Mouse (Mus musculus) testis, adult 2 months (tissue): ENCODE measurements around the gene Il2. TPM values are rescaled to one million over a fixed set of nuclear protein-coding genes. Genes with fewer than 3 reads are reported as not detected.

Source experiments
- H3K27ac ChIP-seq: fragments of 200-500 bp; 2 replicates; pipeline ENCODE4 v1.5.1; 2012; ENCODE audit warnings: low read depth, low read length; ENCODE audit not compliant: control insufficient read depth, insufficient read depth
- H3K27me3 ChIP-seq: fragments of 200-500 bp; 2 replicates; pipeline ENCODE4 v1.6.1; 2012; ENCODE audit warnings: mild to moderate bottlenecking, low read length, moderate library complexity; ENCODE audit not compliant: control insufficient read depth, insufficient read depth
- H3K36me3 ChIP-seq: fragments of 200-500 bp; 2 replicates; pipeline ENCODE4 v1.6.1; 2012; ENCODE audit warnings: mild to moderate bottlenecking, low read length; ENCODE audit not compliant: control insufficient read depth, insufficient read depth
- H3K4me1 ChIP-seq: fragments of 200-500 bp; 2 replicates; pipeline ENCODE4 v1.6.1; 2012; ENCODE audit warnings: low read length; ENCODE audit not compliant: control insufficient read depth, insufficient read depth
- H3K4me3 ChIP-seq: fragments of 200-500 bp; 2 replicates; pipeline ENCODE4 v1.5.1; 2012; ENCODE audit warnings: low read depth, mild to moderate bottlenecking, low read length, moderate library complexity, mixed read lengths; ENCODE audit not compliant: control insufficient read depth
- CTCF ChIP-seq: fragments of 200-500 bp; IDR thresholded peaks from 2 replicates; pipeline ENCODE4 v1.5.1; 2012; ENCODE audit warnings: low read depth, mild to moderate bottlenecking, inconsistent platforms, low read length, moderate library complexity; ENCODE audit not compliant: control insufficient read depth, insufficient read depth, insufficient replicate concordance
- POLR2A ChIP-seq: fragments of 200-500 bp; IDR thresholded peaks from 2 replicates; pipeline ENCODE4 v1.6.1; 2012; ENCODE audit warnings: low read depth, mild to moderate bottlenecking, inconsistent platforms, low read length, moderate library complexity; ENCODE audit not compliant: control insufficient read depth
- polyA plus RNA-seq: library from polyadenylated mRNA; depleted of rRNA; stranded (reverse); fragments of >200 nt; gene quantifications from 2 replicates; pipeline ENCODE4 v1.2.3, GENCODE M21; 2012; rRNA removed

The Il2 gene
- polyA plus RNA-seq, 1 experiment = not detected

DNA sequence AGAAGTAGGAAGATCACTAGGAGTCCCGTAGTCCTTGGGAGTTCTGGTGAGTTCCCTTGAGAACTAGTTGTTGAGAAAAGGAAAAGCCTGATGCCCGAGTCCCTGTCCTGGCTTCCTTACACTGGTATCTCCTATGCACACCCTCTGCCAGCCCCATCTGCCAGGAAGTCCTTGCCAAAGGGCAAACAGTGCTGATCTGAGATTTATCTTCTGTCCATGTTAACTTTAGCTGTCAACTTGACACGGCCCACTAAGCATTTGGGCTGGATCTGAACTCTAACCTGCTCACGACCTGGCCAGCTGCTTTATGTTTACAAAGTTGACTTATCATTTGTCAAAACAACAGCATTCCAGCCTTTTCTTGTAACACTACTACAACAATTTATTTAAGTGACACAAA is 11.5 kb upstream of the Il2 start:
- Histone ChIP-seq H3K36me3 (no peaks in the 10 kb centered on the region), H3K27me3 (no peaks in the 10 kb centered on the region), H3K4me1 (no peaks in the 10 kb centered on the region), H3K4me3 (no peak overlapping the region), H3K27ac (no peak overlapping the region)
- TF ChIP-seq POLR2A (no peak), CTCF (no peak)

DNA sequence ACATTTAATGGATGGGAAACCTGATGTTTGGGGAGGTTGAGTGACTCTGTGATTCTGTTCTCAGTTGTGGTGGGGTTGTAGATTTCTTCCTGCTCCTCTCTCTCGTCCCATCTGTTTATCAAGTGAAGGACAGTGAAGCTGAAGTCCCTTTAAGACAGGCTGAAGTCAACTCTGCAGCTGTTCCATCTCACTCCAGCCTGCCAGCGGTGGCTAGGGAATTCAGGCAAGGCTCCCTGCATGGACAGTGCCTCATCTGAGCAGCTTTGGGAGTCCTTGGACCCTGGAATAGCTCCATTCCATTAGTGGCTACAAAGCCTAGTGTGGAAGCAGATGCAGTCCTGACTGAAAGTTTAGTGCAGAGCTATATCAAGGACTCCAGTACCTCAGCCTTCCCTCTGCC is 3.3 kb upstream of the Il2 start:
- no peak for TF ChIP-seq CTCF
- no peak for TF ChIP-seq POLR2A
- H3K36me3 ChIP-seq = no peaks in the 10 kb centered on the region
- no peak overlapping the region for H3K27ac ChIP-seq
- H3K4me3 ChIP-seq = no peak overlapping the region
- H3K27me3 ChIP-seq = no peaks in the 10 kb centered on the region
- no peaks in the 10 kb centered on the region for H3K4me1 ChIP-seq

DNA sequence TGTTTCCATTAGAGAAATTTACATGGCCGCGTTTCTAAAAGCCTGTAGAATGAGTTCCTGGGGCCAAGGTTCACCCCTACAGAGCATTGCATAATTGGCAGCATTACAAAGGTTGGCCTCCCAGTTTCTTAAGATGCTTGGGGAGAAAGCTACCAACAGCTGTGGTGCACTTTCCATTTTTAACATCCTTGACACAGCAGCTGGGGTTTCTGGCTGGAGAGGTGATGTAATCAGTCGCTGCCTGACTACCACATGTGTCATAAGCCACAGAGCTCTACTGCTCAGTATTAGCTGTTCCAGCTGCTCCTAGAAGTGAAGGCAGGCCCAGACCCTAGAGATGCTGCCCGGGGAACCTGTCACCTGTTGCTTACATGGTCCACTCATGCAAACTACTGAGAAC is 2.5 kb upstream of the Il2 start:
- no peak overlapping the region for H3K27ac ChIP-seq
- H3K4me3 ChIP-seq = no peak overlapping the region
- TF ChIP-seq CTCF (no peak), POLR2A (no peak)
- H3K4me1 ChIP-seq = no peaks in the 10 kb centered on the region
- H3K27me3 ChIP-seq = no peaks in the 10 kb centered on the region
- no peaks in the 10 kb centered on the region for H3K36me3 ChIP-seq

DNA sequence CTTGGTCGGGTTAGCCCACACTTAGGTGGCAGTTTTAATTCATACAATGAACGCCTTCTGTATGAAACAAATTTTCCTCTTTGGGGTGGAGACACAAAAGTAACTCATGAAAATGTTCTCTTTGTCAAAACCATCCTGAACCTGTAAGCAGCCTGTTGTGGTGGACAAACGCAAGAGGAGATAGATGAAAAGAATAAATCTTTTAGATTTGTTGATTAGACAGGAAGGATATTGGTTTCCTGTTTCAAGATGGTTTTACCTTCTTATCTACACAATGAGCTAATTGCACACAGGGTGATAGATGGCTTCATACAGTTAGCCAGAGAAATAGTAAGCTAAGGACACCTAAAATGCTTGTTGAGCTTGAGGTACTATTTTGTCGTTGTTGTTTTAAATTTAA is 403 bp upstream of the Il2 start:
- TF ChIP-seq POLR2A = no peak
- TF ChIP-seq CTCF = no peak
- Histone ChIP-seq H3K27me3 (no peaks in the 10 kb centered on the region), H3K4me3 (no peak overlapping the region), H3K27ac (no peak overlapping the region), H3K36me3 (no peaks in the 10 kb centered on the region), H3K4me1 (no peaks in the 10 kb centered on the region)

DNA sequence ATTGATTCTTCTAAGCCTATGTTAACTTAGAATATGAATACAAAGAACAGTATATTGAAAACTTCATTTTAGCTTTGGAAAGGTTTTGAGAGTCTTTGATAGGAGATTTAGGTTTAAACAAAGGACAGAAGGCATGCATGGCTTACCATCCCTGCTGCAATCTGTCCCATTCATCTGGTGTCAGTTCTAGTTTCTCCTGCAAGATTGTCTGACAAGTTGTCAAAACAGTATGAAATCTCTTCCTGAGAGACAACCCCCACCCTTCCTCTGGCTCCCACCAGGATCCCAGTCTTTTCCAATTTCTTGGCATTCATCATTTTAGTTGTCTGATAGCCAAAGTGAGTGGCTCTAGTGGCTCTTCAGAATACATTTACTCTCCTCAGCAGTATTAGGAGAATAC is 35.0 kb downstream of the Il2 start:
- TF ChIP-seq CTCF (no peak), POLR2A (no peak)
- no peak overlapping the region for H3K27ac ChIP-seq

DNA sequence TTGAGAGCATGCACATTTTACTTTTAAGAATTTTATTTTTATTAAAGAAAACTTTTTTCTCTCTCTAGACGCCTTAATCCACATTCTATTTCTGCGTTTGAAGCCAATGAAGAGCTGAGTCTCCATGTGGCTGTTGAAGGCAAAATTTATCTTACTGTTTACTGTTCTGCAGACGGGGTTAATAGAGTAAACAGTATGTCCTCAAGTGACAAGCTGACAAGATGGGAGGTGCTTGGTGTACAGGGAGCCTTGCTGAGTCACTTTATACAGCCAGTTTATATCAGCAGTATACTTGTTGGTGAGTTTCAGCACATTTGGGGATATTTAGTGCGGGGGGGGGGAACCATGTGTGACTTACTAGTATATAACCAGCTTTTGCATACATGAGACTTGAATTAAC is 40.9 kb downstream of the Il2 start:
- TF ChIP-seq POLR2A = no peak
- no peak for TF ChIP-seq CTCF
- no peaks in the 10 kb centered on the region for H3K27me3 ChIP-seq
- no peak overlapping the region for H3K4me3 ChIP-seq
- no peaks in the 10 kb centered on the region for H3K36me3 ChIP-seq
- H3K4me1 ChIP-seq = no peaks in the 10 kb centered on the region
- H3K27ac ChIP-seq = no peak overlapping the region

More for the DNA sequence above, 35.0 kb downstream of the Il2 start:
- H3K36me3 ChIP-seq = peaks cover 1% of the 10 kb centered on the region; the same call in 1 of the 2 replicates
- H3K4me1 ChIP-seq = no peaks in the 10 kb centered on the region
- no peaks in the 10 kb centered on the region for H3K27me3 ChIP-seq
- H3K4me3 ChIP-seq = no peak overlapping the region

DNA sequence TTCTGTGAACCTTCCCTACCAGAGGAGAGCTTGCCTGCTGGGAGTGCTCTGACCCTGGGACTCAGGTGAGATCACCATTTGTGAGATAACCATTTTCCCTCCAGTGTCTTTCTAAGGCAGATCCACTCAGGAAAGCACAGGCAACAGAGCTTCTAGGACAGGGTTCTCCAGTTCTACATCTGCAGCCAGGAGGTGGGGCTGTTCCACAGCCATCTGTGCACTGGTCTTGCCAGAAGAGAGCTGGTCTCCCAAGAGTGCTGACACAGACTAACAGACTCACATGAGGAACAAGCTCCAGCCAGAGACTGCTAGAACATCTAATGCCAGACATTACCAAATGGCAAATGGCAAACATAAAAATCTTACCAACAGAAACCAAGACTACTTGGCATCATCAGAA is 52.5 kb downstream of the Il2 start:
- H3K36me3 ChIP-seq = no peaks in the 10 kb centered on the region; the same call in 1 of the 2 replicates
- TF ChIP-seq POLR2A (no peak), CTCF (peak; percentile 26; the same call in 1 of the 2 replicates)
- no peaks in the 10 kb centered on the region for H3K4me1 ChIP-seq

More for the DNA sequence above, 52.5 kb downstream of the Il2 start:
- no peaks in the 10 kb centered on the region for H3K27me3 ChIP-seq
- no peak overlapping the region for H3K4me3 ChIP-seq
- no peak overlapping the region for H3K27ac ChIP-seq

Other genes with a start within 250 kb of the Il2 start
- gene Adad1, start 62.4 kb downstream of the Il2 start, polyA plus RNA-seq = 190 and 229 TPM in 2 replicates
- gene Il21, start 106.7 kb upstream of the Il2 start, polyA plus RNA-seq = 0.06 and 0.10 TPM in 2 replicates
- gene Bbs12, start 186.6 kb upstream of the Il2 start, polyA plus RNA-seq = 1.5 and 2.4 TPM in 2 replicates
- 101 and 172 TPM in 2 replicates for gene Cetn4, start 186.7 kb upstream of the Il2 start, polyA plus RNA-seq
- gene Fgf2, start 222.4 kb upstream of the Il2 start, polyA plus RNA-seq = 0.57 and 0.75 TPM in 2 replicates